Mouse (Mus musculus) heart, embryonic 15.5 days (tissue): ENCODE measurements around the gene Syt1. TPM values are rescaled to one million over a fixed set of nuclear protein-coding genes. Genes with fewer than 3 reads are reported as not detected.

Experiments used
- ATAC-seq: fragments of 200-750 bp; cut with Nextera tagmentation; replicated peaks from 2 replicates; pipeline ENCODE4 v1.8.0; 2017; ENCODE audit warnings: low read depth, moderate TSS enrichment; ENCODE audit not compliant: insufficient number of reproducible peaks, insufficient read depth, low FRiP score
- H3K27ac ChIP-seq: fragments of 300-500 bp; sonication (generic); 2 replicates; pipeline ENCODE4 v1.5.1; 2015; ENCODE audit warnings: mild to moderate bottlenecking, inconsistent platforms
- H3K27me3 ChIP-seq: fragments of 300-500 bp; sonication (generic); 2 replicates; pipeline ENCODE4 v1.6.1; 2015; ENCODE audit warnings: inconsistent platforms
- H3K36me3 ChIP-seq: fragments of 300-500 bp; sonication (generic); 2 replicates; pipeline ENCODE4 v1.6.1; 2015; ENCODE audit warnings: mild to moderate bottlenecking, inconsistent platforms
- H3K4me1 ChIP-seq: fragments of 300-500 bp; sonication (generic); replicated peaks from 2 replicates; pipeline ENCODE4 v1.6.1; 2015; ENCODE audit warnings: inconsistent platforms
- H3K4me2 ChIP-seq: fragments of 300-500 bp; sonication (generic); 2 replicates; pipeline ENCODE4 v1.6.1; 2015; ENCODE audit warnings: inconsistent platforms, mild to moderate bottlenecking, moderate library complexity
- H3K4me3 ChIP-seq: fragments of 300-500 bp; sonication (generic); 2 replicates; pipeline ENCODE4 v1.5.1; 2015; ENCODE audit warnings: mild to moderate bottlenecking, inconsistent platforms
- H3K9ac ChIP-seq: fragments of 300-500 bp; sonication (generic); 2 replicates; pipeline ENCODE4 v1.6.1; 2015; ENCODE audit warnings: mild to moderate bottlenecking, inconsistent platforms
- H3K9me3 ChIP-seq: fragments of 300-500 bp; sonication (generic); replicated peaks from 2 replicates; pipeline ENCODE4 v1.6.1; 2016; ENCODE audit warnings: inconsistent platforms
- WGBS: fragments of 180-500 bp; shearing (Covaris S2); methylation state at CpG from one replicate; pipeline ENCODE4 v1.1.7; 2015; ENCODE audit warnings: mixed read lengths; 5-methylcytosine and 5-hydroxymethylcytosine counted together
- polyA plus RNA-seq: library from polyadenylated mRNA; unstranded; fragments of >200 nt; fragmentation: Nextera tagmentation; extraction: Ambion mirVana; gene quantifications from 2 replicates; pipeline ENCODE4 v1.2.1, GENCODE M21; 2015

Gene Syt1
- polyA plus RNA-seq, 1 experiment from 2014 or later: 0.47 TPM

DNA sequence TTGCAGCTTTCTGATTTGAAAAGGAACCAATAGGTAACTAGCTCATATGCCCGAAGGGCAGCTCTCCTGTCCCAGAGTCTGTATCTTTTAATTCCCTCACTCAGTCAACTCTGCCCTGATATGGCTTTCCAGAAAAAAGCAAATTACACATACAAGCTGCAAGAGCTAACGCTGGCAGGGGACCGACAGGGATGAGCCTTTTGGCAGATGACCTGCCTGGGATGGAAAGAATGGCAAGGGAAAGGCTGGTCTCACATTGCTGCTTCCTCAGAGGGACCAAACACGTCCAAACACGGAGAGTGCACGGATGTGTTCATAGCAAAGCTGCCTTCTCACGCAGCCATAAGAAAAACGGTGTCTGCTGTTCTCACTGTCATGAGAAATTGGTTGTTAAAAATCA lies 58.6 kb downstream of the Syt1 start:
- WGBS: 73% methylated on average over 8 of the region's 8 CpGs
- H3K27ac ChIP-seq: no peak overlapping the region
- H3K4me1 ChIP-seq: no peaks in the 10 kb centered on the region
- ATAC-seq: no peak
- no peaks in the 10 kb centered on the region for H3K36me3 ChIP-seq
- H3K4me3 ChIP-seq: no peak overlapping the region
- no peaks in the 10 kb centered on the region for H3K27me3 ChIP-seq
- no peak overlapping the region for H3K9ac ChIP-seq
- no peak overlapping the region for H3K4me2 ChIP-seq
- no peaks in the 10 kb centered on the region for H3K9me3 ChIP-seq

GRCm38 (mm10) chr10:108936838-108937430 lies 73.8 kb downstream of the Syt1 start:
- no peak for ATAC-seq
- no peak overlapping the region for H3K4me2 ChIP-seq
- no peaks in the 10 kb centered on the region for H3K36me3 ChIP-seq
- no peaks in the 10 kb centered on the region for H3K9me3 ChIP-seq
- no peak overlapping the region for H3K27ac ChIP-seq
- H3K4me1 ChIP-seq: no peaks in the 10 kb centered on the region
- H3K9ac ChIP-seq: no peak overlapping the region
- 77% methylated on average over 10 of the region's 10 CpGs for WGBS
- H3K4me3 ChIP-seq: no peak overlapping the region
- H3K27me3 ChIP-seq: no peaks in the 10 kb centered on the region

GRCm38 (mm10) chr10:108930299-108930698 lies 80.5 kb downstream of the Syt1 start:
- ATAC-seq: no peak
- Histone ChIP-seq H3K27ac (no peak overlapping the region), H3K9me3 (no peaks in the 10 kb centered on the region), H3K4me2 (no peak overlapping the region), H3K27me3 (no peaks in the 10 kb centered on the region), H3K4me3 (no peak overlapping the region), H3K36me3 (no peaks in the 10 kb centered on the region), H3K4me1 (no peaks in the 10 kb centered on the region), H3K9ac (no peak overlapping the region)
- 84% methylated on average over 3 of the region's 3 CpGs for WGBS

GRCm38 (mm10) chr10:108929676-108930075 lies 81.1 kb downstream of the Syt1 start:
- 75% methylated on average over 6 of the region's 6 CpGs for WGBS
- no peak overlapping the region for H3K9ac ChIP-seq
- no peak for ATAC-seq

DNA sequence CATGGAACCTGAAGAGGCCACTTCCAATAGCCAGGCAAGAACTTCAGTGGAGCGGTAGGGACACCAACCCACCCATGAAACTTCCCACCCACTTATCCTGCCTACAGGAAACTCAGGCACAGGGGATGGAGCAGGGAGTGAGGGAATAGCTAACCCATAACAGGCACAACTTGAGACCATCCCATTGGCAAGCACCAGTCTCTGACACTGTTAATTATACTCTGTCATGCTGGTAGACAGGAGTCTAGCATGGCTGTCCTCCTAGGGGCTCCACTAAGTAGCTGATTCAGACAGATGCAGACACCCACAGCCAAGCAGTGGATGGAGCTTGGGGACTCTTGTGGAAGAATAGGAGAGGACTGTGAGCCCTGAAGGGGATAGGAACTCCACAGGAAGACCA lies 105.5 kb downstream of the Syt1 start:
- no peak for ATAC-seq
- H3K36me3 ChIP-seq: no peaks in the 10 kb centered on the region
- no peak overlapping the region for H3K9ac ChIP-seq
- H3K4me1 ChIP-seq: no peaks in the 10 kb centered on the region
- H3K9me3 ChIP-seq: no peaks in the 10 kb centered on the region
- 90% methylated on average over 1 of the region's 1 CpGs for WGBS
- no peak overlapping the region for H3K4me3 ChIP-seq
- no peaks in the 10 kb centered on the region for H3K27me3 ChIP-seq
- no peak overlapping the region for H3K27ac ChIP-seq
- H3K4me2 ChIP-seq: no peak overlapping the region

More at GRCm38 (mm10) chr10:108929676-108930075, 81.1 kb downstream of the Syt1 start:
- H3K4me3 ChIP-seq: no peak overlapping the region
- no peaks in the 10 kb centered on the region for H3K27me3 ChIP-seq
- H3K4me2 ChIP-seq: no peak overlapping the region
- no peak overlapping the region for H3K27ac ChIP-seq
- no peaks in the 10 kb centered on the region for H3K36me3 ChIP-seq
- H3K4me1 ChIP-seq: no peaks in the 10 kb centered on the region
- no peaks in the 10 kb centered on the region for H3K9me3 ChIP-seq

GRCm38 (mm10) chr10:108904371-108904770 lies 106.4 kb downstream of the Syt1 start:
- H3K4me3 ChIP-seq: no peak overlapping the region
- ATAC-seq: no peak
- no peaks in the 10 kb centered on the region for H3K9me3 ChIP-seq
- H3K27me3 ChIP-seq: no peaks in the 10 kb centered on the region
- no peak overlapping the region for H3K4me2 ChIP-seq
- H3K4me1 ChIP-seq: no peaks in the 10 kb centered on the region
- no peaks in the 10 kb centered on the region for H3K36me3 ChIP-seq
- H3K9ac ChIP-seq: no peak overlapping the region
- H3K27ac ChIP-seq: no peak overlapping the region
- WGBS: 73% methylated on average over 4 of the region's 4 CpGs

- no peaks in the 10 kb centered on the region for H3K36me3 ChIP-seq
- no peak for ATAC-seq
- H3K4me3 ChIP-seq: no peak overlapping the region
- WGBS: 62% methylated on average over 5 of the region's 5 CpGs
- H3K27ac ChIP-seq: no peak overlapping the region
- no peaks in the 10 kb centered on the region for H3K27me3 ChIP-seq
- no peak overlapping the region for H3K4me2 ChIP-seq
- H3K9ac ChIP-seq: no peak overlapping the region
- H3K9me3 ChIP-seq: no peaks in the 10 kb centered on the region
- H3K4me1 ChIP-seq: no peaks in the 10 kb centered on the region
Observed at GRCm38 (mm10) chr10:108896529-108896928, 114.3 kb downstream of the Syt1 start.

DNA sequence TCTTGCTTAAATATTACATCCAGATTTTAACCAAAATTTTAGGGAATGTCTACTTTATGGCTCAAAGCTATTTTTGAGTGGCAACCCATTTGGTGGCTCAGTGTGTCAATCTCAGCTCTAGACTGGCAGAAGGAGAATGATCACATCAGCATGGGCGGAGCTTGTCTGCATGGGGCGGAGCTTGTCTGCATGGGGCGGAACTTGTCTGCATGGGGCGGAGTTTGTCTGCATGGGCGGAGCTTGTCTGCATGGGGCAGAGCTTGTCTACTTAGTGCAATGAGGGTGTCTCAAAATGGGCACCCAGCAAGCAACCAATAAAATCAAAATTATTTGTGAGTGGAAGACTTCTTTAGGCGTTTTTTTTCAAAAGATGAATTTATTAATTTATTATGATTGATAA lies 117.5 kb downstream of the Syt1 start:
- Histone ChIP-seq H3K9me3 (no peaks in the 10 kb centered on the region), H3K27ac (no peak overlapping the region), H3K4me2 (no peak overlapping the region), H3K36me3 (no peaks in the 10 kb centered on the region), H3K4me3 (no peak overlapping the region), H3K4me1 (no peaks in the 10 kb centered on the region), H3K27me3 (no peaks in the 10 kb centered on the region), H3K9ac (no peak overlapping the region)
- no peak for ATAC-seq
- 87% methylated on average over 6 of the region's 6 CpGs for WGBS

- H3K36me3 ChIP-seq: no peaks in the 10 kb centered on the region
- H3K9ac ChIP-seq: no peak overlapping the region
- H3K27ac ChIP-seq: no peak overlapping the region
- 89% methylated on average over 1 of the region's 1 CpGs for WGBS
- no peak overlapping the region for H3K4me3 ChIP-seq
- no peaks in the 10 kb centered on the region for H3K9me3 ChIP-seq
- ATAC-seq: no peak
- no peaks in the 10 kb centered on the region for H3K27me3 ChIP-seq
- H3K4me2 ChIP-seq: no peak overlapping the region
- no peaks in the 10 kb centered on the region for H3K4me1 ChIP-seq
Observed at GRCm38 (mm10) chr10:108892441-108892840, 118.3 kb downstream of the Syt1 start.

GRCm38 (mm10) chr10:108889084-108889483 lies 121.7 kb downstream of the Syt1 start:
- Histone ChIP-seq H3K36me3 (no peaks in the 10 kb centered on the region), H3K4me2 (no peak overlapping the region), H3K9ac (no peak overlapping the region), H3K27me3 (no peaks in the 10 kb centered on the region), H3K9me3 (no peaks in the 10 kb centered on the region), H3K27ac (no peak overlapping the region), H3K4me3 (no peak overlapping the region), H3K4me1 (0 out of 2 replicates have a peak, but pooled peaks cover 2% of the 10 kb centered on the region)
- WGBS: 75% methylated on average over 4 of the region's 4 CpGs
- no peak for ATAC-seq

DNA sequence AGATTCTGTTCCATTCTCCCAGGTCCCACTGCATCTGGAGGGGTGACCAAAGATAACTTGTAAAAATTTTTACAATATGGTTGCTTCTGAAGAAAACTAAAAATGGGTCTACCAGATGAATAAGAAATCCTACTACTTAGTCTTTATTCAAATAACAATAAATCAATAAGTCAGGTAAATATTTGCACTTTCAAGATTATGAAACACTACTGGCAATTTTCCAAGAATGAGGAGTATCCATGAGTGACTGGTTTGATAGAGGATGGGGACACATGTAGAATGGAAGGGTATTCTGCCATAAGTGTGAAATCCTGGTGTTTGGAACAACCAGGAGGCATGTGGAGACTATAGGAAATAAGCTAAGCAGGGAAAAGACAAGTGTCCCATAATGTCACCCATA lies 124.0 kb downstream of the Syt1 start:
- Histone ChIP-seq H3K9ac (no peak overlapping the region), H3K36me3 (no peaks in the 10 kb centered on the region), H3K4me2 (no peak overlapping the region), H3K27ac (no peak overlapping the region), H3K4me1 (0 out of 2 replicates have a peak, but pooled peaks cover 2% of the 10 kb centered on the region), H3K9me3 (no peaks in the 10 kb centered on the region), H3K4me3 (no peak overlapping the region), H3K27me3 (no peaks in the 10 kb centered on the region)
- no peak for ATAC-seq

GRCm38 (mm10) chr10:108885769-108886168 lies 125.0 kb downstream of the Syt1 start:
- no peak overlapping the region for H3K4me2 ChIP-seq
- no peaks in the 10 kb centered on the region for H3K36me3 ChIP-seq
- no peaks in the 10 kb centered on the region for H3K9me3 ChIP-seq
- H3K9ac ChIP-seq: no peak overlapping the region
- H3K27me3 ChIP-seq: no peaks in the 10 kb centered on the region
- H3K4me3 ChIP-seq: no peak overlapping the region
- no peak for ATAC-seq
- whole genome bisulfite sequencing: 100% methylated on average over 1 of the region's 1 CpGs
- 0 out of 2 replicates have a peak, but pooled peaks cover 2% of the 10 kb centered on the region for H3K4me1 ChIP-seq
- H3K27ac ChIP-seq: no peak overlapping the region
